Mouse (Mus musculus): ENCODE results near the gene Rgs7.

GRCm38 (mm10) chr1:175118904-175119555, 373.3 kb downstream of the Rgs7 start:
- TF ChIP-seq EP300 (IDR thresholded peaks at IDR 0.05; ENCODE audit: insufficient read depth, low read depth, low read length) (no peak), CTCF (IDR thresholded peaks at IDR 0.05; ENCODE audit: low read depth, low read length) (no peak), POLR2A (IDR thresholded peaks at IDR 0.05; ENCODE audit: insufficient read depth, low read length) (no peak)
